Mouse (Mus musculus) neural tube, embryonic 13.5 days (tissue): ENCODE results near the gene Mfn1. TPM values are rescaled to one million over a fixed set of nuclear protein-coding genes. Genes with fewer than 3 reads are reported as not detected.

Experiments
- ATAC-seq: fragments of 200-750 bp; cut with Nextera tagmentation; 2 replicates; pipeline ENCODE4 v1.8.0; 2017; ENCODE audit warnings: low read depth, mild to moderate bottlenecking, moderate TSS enrichment, moderate library complexity
- H3K27ac ChIP-seq: fragments of 300-500 bp; sonication (generic); replicated peaks from 2 replicates; pipeline ENCODE4 v1.5.1; 2015; ENCODE audit warnings: moderate library complexity, mild to moderate bottlenecking, inconsistent platforms
- H3K27me3 ChIP-seq: fragments of 300-500 bp; sonication (generic); 2 replicates; pipeline ENCODE4 v1.6.1; 2015; ENCODE audit warnings: mild to moderate bottlenecking, inconsistent platforms
- H3K36me3 ChIP-seq: fragments of 300-500 bp; sonication (generic); 2 replicates; pipeline ENCODE4 v1.6.1; 2015; ENCODE audit warnings: mild to moderate bottlenecking, inconsistent platforms
- H3K4me1 ChIP-seq: fragments of 300-500 bp; sonication (generic); replicated peaks from 2 replicates; pipeline ENCODE4 v1.6.1; 2015; ENCODE audit warnings: inconsistent platforms
- H3K4me2 ChIP-seq: fragments of 300-500 bp; sonication (generic); 2 replicates; pipeline ENCODE4 v1.6.1; 2015; ENCODE audit warnings: inconsistent platforms, mild to moderate bottlenecking, moderate library complexity
- H3K4me3 ChIP-seq: fragments of 300-500 bp; sonication (generic); 2 replicates; pipeline ENCODE4 v1.5.1; 2015; ENCODE audit warnings: mild to moderate bottlenecking, inconsistent platforms
- H3K9ac ChIP-seq: fragments of 300-500 bp; sonication (generic); 2 replicates; pipeline ENCODE4 v1.6.1; 2015; ENCODE audit warnings: moderate library complexity, mild to moderate bottlenecking, inconsistent platforms
- H3K9me3 ChIP-seq: fragments of 300-500 bp; sonication (generic); 2 replicates; pipeline ENCODE4 v1.6.1; 2016; ENCODE audit warnings: inconsistent platforms
- WGBS: fragments of 180-500 bp; shearing (Covaris S2); methylation state at CpG from one replicate; pipeline ENCODE4 v1.1.7; 2015; 5-methylcytosine and 5-hydroxymethylcytosine counted together
- polyA plus RNA-seq: library from polyadenylated mRNA; unstranded; fragments of >200 nt; fragmentation: Nextera tagmentation; extraction: Ambion mirVana; gene quantifications from 2 replicates; pipeline ENCODE4 v1.2.1, GENCODE M21; 2015

The Mfn1 gene
- polyA plus RNA-seq, 1 experiment from 2014 or later: 36.3 TPM

DNA sequence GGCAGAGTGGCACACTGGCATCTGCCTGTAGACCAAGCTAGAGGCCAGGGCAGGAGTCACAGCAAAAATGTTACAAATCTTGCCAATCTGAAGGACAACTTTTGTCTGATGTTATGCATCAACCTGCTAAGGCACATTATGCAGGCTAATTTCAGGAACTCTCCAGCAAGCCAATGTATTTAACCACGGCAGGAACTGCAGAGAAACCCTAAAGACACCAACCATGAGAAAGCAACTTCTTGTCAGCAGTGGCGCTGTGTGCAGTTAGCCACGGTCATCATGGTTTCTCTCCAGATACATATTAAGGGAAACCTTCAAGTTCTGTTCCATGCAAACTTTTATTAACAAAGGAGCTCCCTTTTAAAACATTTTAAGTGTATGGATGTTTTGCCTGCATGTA lies 52.6 kb downstream of the Mfn1 start:
- Histone ChIP-seq H3K36me3 (peaks cover 73% of the 10 kb centered on the region), H3K4me2 (no peak overlapping the region), H3K27me3 (no peaks in the 10 kb centered on the region), H3K4me1 (no peaks in the 10 kb centered on the region), H3K4me3 (no peak overlapping the region), H3K27ac (no peak overlapping the region), H3K9ac (no peak overlapping the region), H3K9me3 (no peaks in the 10 kb centered on the region)
- ATAC-seq: no peak
- WGBS: 94% methylated on average over 3 of the region's 3 CpGs

DNA sequence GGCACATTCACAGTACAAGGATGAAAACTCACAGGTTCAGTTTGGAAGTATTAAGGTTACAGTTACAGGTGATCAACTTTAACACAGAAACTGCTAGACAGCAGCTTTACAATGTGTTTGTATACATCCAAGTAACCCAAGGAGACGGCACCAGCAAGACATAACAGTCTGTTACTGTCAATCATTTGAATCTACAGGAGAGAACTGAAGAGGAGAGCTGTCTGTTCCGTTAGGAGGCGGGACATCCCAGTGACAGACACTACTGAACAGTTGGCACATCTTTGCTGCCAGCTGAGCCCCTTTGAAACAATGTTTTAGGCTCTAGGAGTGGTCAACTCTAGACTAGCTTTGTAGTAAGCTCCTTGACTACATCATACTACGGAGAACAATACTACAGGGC lies 54.2 kb downstream of the Mfn1 start:
- Histone ChIP-seq H3K4me2 (no peak overlapping the region), H3K27me3 (no peaks in the 10 kb centered on the region), H3K4me3 (no peak overlapping the region), H3K9me3 (no peaks in the 10 kb centered on the region), H3K4me1 (no peaks in the 10 kb centered on the region), H3K27ac (no peak overlapping the region), H3K9ac (no peak overlapping the region), H3K36me3 (peaks cover 72% of the 10 kb centered on the region)
- 92% methylated on average over 4 of the region's 4 CpGs for WGBS
- ATAC-seq: no peak

DNA sequence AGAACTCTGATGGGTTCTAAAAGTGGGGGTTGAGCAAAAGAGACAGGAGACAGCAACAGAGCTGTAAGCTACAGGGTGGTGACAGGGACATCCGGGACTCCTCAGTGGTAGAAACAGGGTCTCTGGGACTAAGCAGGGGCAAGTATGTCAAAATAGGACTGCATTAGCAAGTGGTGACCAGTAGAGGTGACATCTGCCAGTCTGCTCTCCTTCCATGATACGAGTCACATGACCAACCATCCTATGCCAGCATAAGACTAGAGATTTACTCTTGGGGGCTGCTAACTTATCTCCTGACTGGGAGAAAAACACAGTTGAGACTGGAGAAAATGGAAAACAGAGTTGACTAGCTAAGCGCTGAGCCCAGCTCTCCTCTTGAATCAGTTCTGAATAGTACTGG lies 57.0 kb downstream of the Mfn1 start:
- no peak overlapping the region for H3K9ac ChIP-seq

DNA sequence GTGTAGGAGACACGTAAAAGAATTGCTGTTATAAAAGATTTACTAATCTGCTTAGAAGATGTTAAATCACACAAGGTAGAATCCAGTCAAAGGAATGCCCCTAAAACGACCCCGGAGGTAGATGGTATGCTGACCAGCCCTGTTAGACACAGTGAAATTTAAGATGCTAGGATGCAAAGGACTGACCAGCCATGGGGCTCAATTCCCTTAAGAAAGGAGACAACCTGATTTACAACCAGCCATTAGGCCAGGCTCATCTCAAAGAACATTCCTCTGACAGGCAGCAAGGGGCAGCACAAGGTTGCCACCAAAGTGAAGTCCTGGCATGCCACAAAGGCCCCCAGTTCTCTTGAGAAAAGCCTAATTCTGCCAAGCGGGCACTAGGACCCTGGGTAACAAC lies 65.8 kb downstream of the Mfn1 start:
- no peak overlapping the region for H3K4me3 ChIP-seq
- no peaks in the 10 kb centered on the region for H3K9me3 ChIP-seq
- no peaks in the 10 kb centered on the region for H3K4me1 ChIP-seq
- H3K4me2 ChIP-seq: no peak overlapping the region
- 22% methylated on average over 4 of the region's 4 CpGs for WGBS
- no peak for ATAC-seq
- no peaks in the 10 kb centered on the region for H3K27me3 ChIP-seq
- no peak overlapping the region for H3K27ac ChIP-seq
- no peak overlapping the region for H3K9ac ChIP-seq
- H3K36me3 ChIP-seq: peaks cover 34% of the 10 kb centered on the region

More for the DNA sequence above, 57.0 kb downstream of the Mfn1 start:
- ATAC-seq: no peak
- H3K4me1 ChIP-seq: no peaks in the 10 kb centered on the region
- no peak overlapping the region for H3K4me3 ChIP-seq
- no peak overlapping the region for H3K4me2 ChIP-seq
- H3K27me3 ChIP-seq: no peaks in the 10 kb centered on the region
- H3K9me3 ChIP-seq: no peaks in the 10 kb centered on the region
- no peak overlapping the region for H3K27ac ChIP-seq
- H3K36me3 ChIP-seq: peaks cover 89% of the 10 kb centered on the region
- WGBS: 96% methylated on average over 3 of the region's 3 CpGs

- 79% methylated on average over 3 of the region's 3 CpGs for WGBS
- no peak overlapping the region for H3K27ac ChIP-seq
- no peak overlapping the region for H3K4me3 ChIP-seq
- ATAC-seq: no peak
- no peak overlapping the region for H3K4me2 ChIP-seq
- H3K4me1 ChIP-seq: no peaks in the 10 kb centered on the region
- no peaks in the 10 kb centered on the region for H3K9me3 ChIP-seq
- no peaks in the 10 kb centered on the region for H3K27me3 ChIP-seq
- H3K36me3 ChIP-seq: peaks cover 16% of the 10 kb centered on the region
- H3K9ac ChIP-seq: no peak overlapping the region
Measured at GRCm38 (mm10) chr3:32599328-32599727, 70.1 kb downstream of the Mfn1 start.

DNA sequence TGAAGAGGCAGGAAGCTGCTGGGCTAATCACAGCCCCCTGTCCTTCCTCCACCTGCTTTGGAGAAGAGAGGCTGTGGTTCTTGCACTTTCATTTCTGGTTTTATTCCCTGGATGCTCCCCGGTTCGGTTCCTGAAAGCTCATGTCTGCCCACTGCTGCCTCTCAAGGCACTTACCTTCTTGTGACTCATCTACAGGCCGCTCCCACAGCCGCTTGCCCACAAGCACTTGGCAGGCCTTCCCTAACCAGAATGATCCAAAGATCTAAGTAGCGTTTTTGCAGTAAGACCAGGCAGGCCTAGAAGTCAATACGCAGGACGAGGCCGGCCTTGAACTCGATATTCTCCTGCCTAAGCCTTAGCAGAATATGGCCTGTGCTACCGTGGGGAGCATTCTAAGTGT lies 71.8 kb downstream of the Mfn1 start:
- no peak for ATAC-seq
- Histone ChIP-seq H3K4me2 (no peak overlapping the region), H3K4me1 (no peaks in the 10 kb centered on the region)

DNA sequence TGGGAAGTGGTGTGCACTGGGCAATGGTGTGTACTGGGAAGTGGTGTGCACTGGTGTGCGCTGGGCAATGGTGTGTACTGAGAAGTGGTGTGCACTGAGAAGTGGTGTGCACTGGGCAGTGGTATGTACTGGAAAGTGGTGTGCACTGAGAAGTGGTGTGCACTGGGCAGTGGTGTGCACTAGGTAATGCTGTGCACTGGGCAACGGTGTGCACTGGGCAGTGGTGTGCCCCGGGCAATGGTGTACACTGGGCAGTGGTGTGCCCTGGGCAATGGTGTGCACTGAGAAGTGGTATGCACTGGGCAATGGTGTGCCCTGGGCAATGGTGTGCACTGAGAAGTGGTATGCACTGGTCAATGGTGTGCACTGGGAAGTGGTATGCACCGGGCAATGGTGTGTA lies 80.0 kb downstream of the Mfn1 start:
- H3K9me3 ChIP-seq: no peaks in the 10 kb centered on the region
- ATAC-seq: no peak

More for the DNA sequence above, 71.8 kb downstream of the Mfn1 start:
- Histone ChIP-seq H3K27ac (no peak overlapping the region), H3K9ac (no peak overlapping the region), H3K4me3 (no peak overlapping the region), H3K27me3 (no peaks in the 10 kb centered on the region), H3K9me3 (no peaks in the 10 kb centered on the region), H3K36me3 (peaks cover 16% of the 10 kb centered on the region)
- 93% methylated on average over 10 of the region's 10 CpGs for WGBS

DNA sequence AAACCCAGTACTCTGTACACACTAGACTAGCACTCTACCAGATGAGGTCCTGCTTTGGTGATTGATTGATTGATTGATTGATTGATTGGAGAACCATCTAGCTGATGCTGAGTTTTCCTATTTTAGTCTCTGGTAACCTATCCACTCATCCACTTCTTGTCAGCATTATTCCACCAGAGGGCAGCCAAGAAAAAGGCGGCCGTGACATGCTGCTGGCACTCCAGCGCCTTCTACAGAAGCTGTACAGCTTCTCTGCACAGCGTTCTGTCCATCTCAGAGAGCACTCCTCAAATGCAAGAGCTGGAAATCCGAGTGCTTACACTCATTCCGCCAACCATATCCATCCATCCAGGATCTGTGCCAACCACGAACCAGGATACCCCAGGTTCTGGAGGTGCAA lies 81.3 kb downstream of the Mfn1 start:
- H3K27me3 ChIP-seq: no peaks in the 10 kb centered on the region
- no peak overlapping the region for H3K4me2 ChIP-seq
- no peaks in the 10 kb centered on the region for H3K9me3 ChIP-seq
- 40% methylated on average over 7 of the region's 7 CpGs for WGBS
- H3K9ac ChIP-seq: no peak overlapping the region
- 0 out of 2 replicates have a peak, but pooled peaks cover 4% of the 10 kb centered on the region for H3K36me3 ChIP-seq
- no peak overlapping the region for H3K27ac ChIP-seq
- ATAC-seq: peak; percentile 74
- no peak overlapping the region for H3K4me3 ChIP-seq
- peaks cover 12% of the 10 kb centered on the region for H3K4me1 ChIP-seq

More for the DNA sequence above, 80.0 kb downstream of the Mfn1 start:
- Histone ChIP-seq H3K4me2 (no peak overlapping the region), H3K27ac (no peak overlapping the region), H3K4me3 (no peak overlapping the region), H3K9ac (no peak overlapping the region), H3K4me1 (peaks cover 3% of the 10 kb centered on the region; the same call in 1 of the 2 replicates), H3K36me3 (0 out of 2 replicates have a peak, but pooled peaks cover 4% of the 10 kb centered on the region), H3K27me3 (no peaks in the 10 kb centered on the region)
- WGBS: 96% methylated on average over 4 of the region's 4 CpGs

GRCm38 (mm10) chr3:32611606-32612170 lies 82.4 kb downstream of the Mfn1 start:
- Histone ChIP-seq H3K9me3 (no peaks in the 10 kb centered on the region), H3K36me3 (0 out of 2 replicates have a peak, but pooled peaks cover 4% of the 10 kb centered on the region), H3K4me2 (no peak overlapping the region), H3K4me3 (no peak overlapping the region), H3K9ac (no peak overlapping the region), H3K27me3 (no peaks in the 10 kb centered on the region), H3K27ac (no peak overlapping the region), H3K4me1 (peaks cover 14% of the 10 kb centered on the region)
- no peak for ATAC-seq
- WGBS: 70% methylated on average over 11 of the region's 11 CpGs

GRCm38 (mm10) chr3:32614786-32615185 lies 85.5 kb downstream of the Mfn1 start:
- no peaks in the 10 kb centered on the region for H3K9me3 ChIP-seq
- no peak for ATAC-seq
- no peak overlapping the region for H3K27ac ChIP-seq
- no peaks in the 10 kb centered on the region for H3K27me3 ChIP-seq
- no peak overlapping the region for H3K9ac ChIP-seq
- no peak overlapping the region for H3K4me3 ChIP-seq
- H3K36me3 ChIP-seq: no peaks in the 10 kb centered on the region
- peak overlapping the region; percentile 29 for H3K4me2 ChIP-seq
- H3K4me1 ChIP-seq: peaks cover 23% of the 10 kb centered on the region
- WGBS: 82% methylated on average over 2 of the region's 2 CpGs

DNA sequence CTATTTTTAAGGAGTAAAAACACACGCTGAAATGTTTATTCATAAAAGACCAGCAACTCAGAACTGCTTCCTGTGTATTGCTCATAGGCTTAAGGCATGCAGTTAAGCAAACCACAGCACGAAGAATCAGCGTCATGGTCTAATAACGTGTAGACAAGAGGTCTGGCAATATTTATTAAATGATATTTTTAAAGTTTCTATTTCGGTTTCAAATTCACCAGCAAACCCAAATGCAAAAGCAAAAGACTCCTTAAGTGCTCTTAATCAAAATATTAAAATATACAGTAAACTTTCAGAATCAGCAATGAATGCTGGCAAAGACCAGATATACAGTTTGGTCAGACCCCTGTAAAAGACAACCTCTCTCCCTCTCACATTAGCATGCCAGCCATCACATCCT lies 86.1 kb downstream of the Mfn1 start:
- Histone ChIP-seq H3K4me1 (peaks cover 23% of the 10 kb centered on the region), H3K4me3 (peak overlapping the region; percentile 62), H3K36me3 (no peaks in the 10 kb centered on the region), H3K4me2 (peak overlapping the region; percentile 55), H3K9ac (peak overlapping the region; percentile 78; the same call in 1 of the 2 replicates), H3K27me3 (no peaks in the 10 kb centered on the region), H3K27ac (no peak overlapping the region), H3K9me3 (no peaks in the 10 kb centered on the region)
- no peak for ATAC-seq
- WGBS: 71% methylated on average over 5 of the region's 5 CpGs

DNA sequence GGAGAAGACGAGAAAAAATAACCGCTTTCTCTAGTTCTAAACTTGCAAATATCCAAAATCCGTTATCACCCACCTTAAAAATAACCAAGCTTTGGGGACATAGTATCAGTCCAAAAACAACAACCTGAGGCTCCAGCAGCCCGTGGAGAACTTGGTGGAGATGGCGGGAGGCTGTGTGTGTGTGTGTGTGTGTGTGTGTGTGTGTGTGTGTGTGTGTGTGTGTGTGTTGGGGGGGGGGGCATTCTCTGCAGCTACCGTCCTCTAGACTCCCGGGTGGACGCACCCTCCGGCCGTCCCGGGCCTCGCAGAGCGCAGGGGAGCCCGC lies 86.7 kb downstream of the Mfn1 start:
- no peaks in the 10 kb centered on the region for H3K9me3 ChIP-seq
- H3K4me1 ChIP-seq: peaks cover 20% of the 10 kb centered on the region
- H3K9ac ChIP-seq: peak overlapping the region; percentile 78
- H3K4me2 ChIP-seq: peak overlapping the region; percentile 55
- no peaks in the 10 kb centered on the region for H3K36me3 ChIP-seq
- H3K27ac ChIP-seq: peak overlapping the region; percentile 79
- no peak for ATAC-seq
- H3K4me3 ChIP-seq: peak overlapping the region; percentile 62
- H3K27me3 ChIP-seq: no peaks in the 10 kb centered on the region
- 13% methylated on average over 11 of the region's 14 CpGs for WGBS
